Mouse (Mus musculus) activated CD4-positive, CD25-positive, alpha-beta regulatory T cell, adult 9 weeks (primary cell): ENCODE results near the gene Aasdhppt. TPM values are rescaled to one million over a fixed set of nuclear protein-coding genes. Genes with fewer than 3 reads are reported as not detected.

Experiments used
- polyA plus RNA-seq: library from polyadenylated mRNA; unstranded; fragments of 100-300 nt; shearing (Covaris generic); gene quantifications from one replicate; pipeline ENCODE4 v1.2.1, GENCODE M21; 2017

Aasdhppt gene
- 27.5 TPM for polyA plus RNA-seq

DNA sequence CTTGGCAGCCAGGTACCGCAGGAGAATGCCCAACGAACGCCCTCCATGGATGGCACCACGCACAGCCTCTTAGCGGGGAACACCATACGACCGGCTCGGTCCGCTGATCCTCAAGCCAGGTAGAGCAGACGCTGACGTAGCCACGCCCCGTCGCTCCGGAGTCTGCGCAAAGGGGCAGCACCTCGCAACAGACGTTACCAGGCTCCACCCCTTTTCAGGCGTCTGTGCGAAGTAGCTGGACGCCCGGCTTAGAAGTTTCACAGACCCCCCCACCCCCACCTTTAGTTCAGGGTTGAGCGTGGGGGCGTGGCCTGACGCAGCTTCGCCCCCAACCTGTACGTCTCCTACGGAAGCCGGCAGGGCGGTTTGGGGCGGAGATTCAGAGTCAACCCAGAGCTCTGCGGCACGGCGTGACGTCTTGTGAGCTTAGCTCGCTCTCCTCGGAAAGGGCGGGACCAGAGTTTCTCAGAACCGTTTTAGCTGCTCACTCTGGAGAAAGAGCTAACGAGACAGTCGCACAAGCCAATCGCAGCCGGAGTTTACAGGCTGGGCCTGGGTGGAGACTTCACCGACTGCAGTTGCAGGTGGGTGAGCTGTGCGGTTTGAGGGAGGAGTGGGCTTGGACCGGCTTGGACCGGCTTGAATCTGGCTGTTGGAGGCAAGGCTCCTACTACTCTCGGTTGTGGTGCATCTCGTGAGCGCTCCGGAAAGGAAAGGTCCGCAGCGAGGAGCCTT, at the start of gene Aasdhppt, which contains the start of gene Kbtbd3:
Gene Aasdhppt, minus strand, starts transcription at position 121 of the 735 bp plus-strand sequence.
Gene Kbtbd3, plus strand, starts transcription at position 483 of the 735 bp plus-strand sequence.

Other genes with a start within 250 kb of the Aasdhppt start
- 10.5 TPM for gene Kbtbd3, start 362 bp upstream of the Aasdhppt start, polyA plus RNA-seq
- 25.5 TPM for gene Msantd4, start 67.1 kb upstream of the Aasdhppt start, polyA plus RNA-seq